Mouse (Mus musculus) intestine, embryonic 15.5 days (tissue): Measurements from ENCODE around the gene Arhgap19. TPM values are rescaled to one million over a fixed set of nuclear protein-coding genes. Genes with fewer than 3 reads are reported as not detected.
A peak's percentile ranks its signal among the peaks of the same experiment; 100 is the strongest.

Experiments
- ATAC-seq: fragments of 200-750 bp; cut with Nextera tagmentation; 2 replicates; pipeline ENCODE4 v1.8.0; 2017; ENCODE audit warnings: moderate TSS enrichment, moderate library complexity
- H3K27ac ChIP-seq: fragments of 300-500 bp; sonication (generic); 2 replicates; pipeline ENCODE4 v1.5.1; 2015; ENCODE audit warnings: mild to moderate bottlenecking, inconsistent platforms
- H3K27me3 ChIP-seq: fragments of 300-500 bp; sonication (generic); replicated peaks from 2 replicates; pipeline ENCODE4 v1.6.1; 2015; ENCODE audit warnings: inconsistent platforms
- H3K36me3 ChIP-seq: fragments of 300-500 bp; sonication (generic); 2 replicates; pipeline ENCODE4 v1.6.1; 2015; ENCODE audit warnings: inconsistent platforms
- H3K4me1 ChIP-seq: fragments of 300-500 bp; sonication (generic); replicated peaks from 2 replicates; pipeline ENCODE4 v1.6.1; 2015; ENCODE audit warnings: inconsistent platforms
- H3K4me2 ChIP-seq: fragments of 300-500 bp; sonication (generic); replicated peaks from 2 replicates; pipeline ENCODE4 v1.6.1; 2015; ENCODE audit warnings: mild to moderate bottlenecking, inconsistent platforms
- H3K4me3 ChIP-seq: fragments of 300-500 bp; sonication (generic); replicated peaks from 2 replicates; pipeline ENCODE4 v1.5.1; 2015; ENCODE audit warnings: inconsistent platforms
- H3K9ac ChIP-seq: fragments of 300-500 bp; sonication (generic); 2 replicates; pipeline ENCODE4 v1.6.1; 2015; ENCODE audit warnings: inconsistent platforms
- H3K9me3 ChIP-seq: fragments of 300-500 bp; sonication (generic); 2 replicates; pipeline ENCODE4 v1.6.1; 2016; ENCODE audit warnings: inconsistent platforms
- WGBS: fragments of 180-500 bp; shearing (Covaris S2); methylation state at CpG from one replicate; pipeline ENCODE4 v1.1.7; 2015; 5-methylcytosine and 5-hydroxymethylcytosine counted together
- polyA plus RNA-seq: library from polyadenylated mRNA; unstranded; fragments of >200 nt; fragmentation: Nextera tagmentation; extraction: Ambion mirVana; gene quantifications from 2 replicates; pipeline ENCODE4 v1.2.1, GENCODE M21; 2015

Arhgap19 gene
- polyA plus RNA-seq, 1 experiment from 2014 or later, result 19.4 TPM

DNA sequence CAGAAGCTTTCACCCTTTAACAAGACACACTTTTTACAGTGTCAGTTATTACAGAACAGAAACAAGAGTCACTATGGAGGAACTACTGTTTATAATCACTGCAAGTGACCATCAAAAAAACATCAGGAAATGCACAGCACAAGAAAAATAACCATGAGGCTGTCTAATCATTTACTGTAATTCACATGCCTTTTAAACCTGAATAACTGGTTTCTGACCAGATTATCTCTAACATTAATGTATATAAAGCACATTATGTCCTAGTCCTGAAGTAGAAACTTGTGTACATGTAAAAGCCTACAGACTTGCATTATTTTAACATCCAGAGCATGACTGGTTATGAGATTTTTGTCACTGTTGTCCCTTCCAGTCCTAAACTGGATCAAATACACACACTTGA, 7.8 kb downstream of the Arhgap19 start:
- no peaks in the 10 kb centered on the region for H3K27me3 ChIP-seq
- H3K9ac ChIP-seq, result no peak overlapping the region
- H3K4me2 ChIP-seq, result peak overlapping the region; percentile 31; the same call in 1 of the 2 replicates
- H3K36me3 ChIP-seq, result 0 out of 2 replicates have a peak, but pooled peaks cover 2% of the 10 kb centered on the region
- no peak overlapping the region for H3K4me3 ChIP-seq
- peaks cover 4% of the 10 kb centered on the region; the same call in 1 of the 2 replicates for H3K4me1 ChIP-seq
- H3K9me3 ChIP-seq, result no peaks in the 10 kb centered on the region
- H3K27ac ChIP-seq, result 0 out of 2 replicates have a peak overlapping the region, but pooled peaks have one; percentile 25
- peak; percentile 59; the same call in 1 of the 2 replicates for ATAC-seq

DNA sequence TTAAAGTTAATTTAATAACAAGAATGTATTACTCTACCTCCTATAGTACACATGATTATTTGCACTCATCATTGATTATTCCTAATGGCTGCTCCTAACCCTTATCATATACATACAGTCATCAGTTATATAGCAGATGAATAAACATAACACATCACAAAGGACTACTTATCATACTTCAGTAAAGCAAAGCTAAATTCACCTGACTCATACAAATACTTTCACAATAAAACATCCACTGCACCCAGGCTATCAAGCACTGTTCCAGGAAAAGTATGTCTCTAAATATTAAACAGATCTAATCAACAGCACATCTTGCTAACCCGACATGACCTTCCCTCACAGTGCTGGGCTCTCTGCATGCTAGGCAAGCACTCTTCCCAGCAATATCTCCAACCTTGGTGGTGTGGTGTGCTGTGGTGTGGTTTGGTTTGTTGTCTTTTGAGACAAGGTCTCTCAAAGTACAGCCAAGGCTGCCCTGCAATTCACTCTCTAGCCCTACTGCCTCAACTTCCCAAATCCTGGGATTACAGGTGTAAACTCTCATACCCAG, 8.8 kb downstream of the Arhgap19 start:
- no peaks in the 10 kb centered on the region for H3K27me3 ChIP-seq
- H3K4me2 ChIP-seq, result no peak overlapping the region
- H3K4me3 ChIP-seq, result no peak overlapping the region
- H3K9me3 ChIP-seq, result no peaks in the 10 kb centered on the region
- 55% methylated on average over 1 of the region's 1 CpGs for WGBS
- H3K27ac ChIP-seq, result no peak overlapping the region
- peak; percentile 40; the same call in 1 of the 2 replicates for ATAC-seq
- H3K9ac ChIP-seq, result no peak overlapping the region
- 0 out of 2 replicates have a peak, but pooled peaks cover 2% of the 10 kb centered on the region for H3K36me3 ChIP-seq
- H3K4me1 ChIP-seq, result peaks cover 4% of the 10 kb centered on the region; the same call in 1 of the 2 replicates

DNA sequence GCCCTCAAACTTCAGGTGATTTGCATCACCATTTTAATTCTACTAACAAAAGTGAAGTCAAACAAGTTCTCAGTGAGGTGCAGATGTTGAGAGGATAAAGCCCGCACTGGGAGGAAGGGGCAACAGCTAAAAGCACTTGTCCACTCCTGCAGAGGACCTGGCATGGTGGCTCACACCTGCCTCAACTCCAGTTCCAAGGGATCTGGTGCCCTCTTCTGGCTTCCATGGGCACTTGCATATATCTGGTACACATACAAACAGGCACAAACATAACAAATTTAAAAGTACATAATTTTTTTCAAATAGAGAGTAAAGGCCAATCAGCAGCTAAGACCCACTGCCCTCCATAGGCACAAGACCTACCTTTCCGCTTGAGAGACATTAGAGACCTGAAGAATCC, 10.5 kb downstream of the Arhgap19 start:
- no peaks in the 10 kb centered on the region for H3K27me3 ChIP-seq
- WGBS, result 94% methylated on average over 2 of the region's 2 CpGs
- H3K4me1 ChIP-seq, result peaks cover 4% of the 10 kb centered on the region; the same call in 1 of the 2 replicates
- no peak overlapping the region for H3K9ac ChIP-seq
- ATAC-seq, result no peak
- no peak overlapping the region for H3K4me3 ChIP-seq
- H3K9me3 ChIP-seq, result no peaks in the 10 kb centered on the region
- H3K4me2 ChIP-seq, result no peak overlapping the region
- no peak overlapping the region for H3K27ac ChIP-seq
- H3K36me3 ChIP-seq, result 0 out of 2 replicates have a peak, but pooled peaks cover 2% of the 10 kb centered on the region

DNA sequence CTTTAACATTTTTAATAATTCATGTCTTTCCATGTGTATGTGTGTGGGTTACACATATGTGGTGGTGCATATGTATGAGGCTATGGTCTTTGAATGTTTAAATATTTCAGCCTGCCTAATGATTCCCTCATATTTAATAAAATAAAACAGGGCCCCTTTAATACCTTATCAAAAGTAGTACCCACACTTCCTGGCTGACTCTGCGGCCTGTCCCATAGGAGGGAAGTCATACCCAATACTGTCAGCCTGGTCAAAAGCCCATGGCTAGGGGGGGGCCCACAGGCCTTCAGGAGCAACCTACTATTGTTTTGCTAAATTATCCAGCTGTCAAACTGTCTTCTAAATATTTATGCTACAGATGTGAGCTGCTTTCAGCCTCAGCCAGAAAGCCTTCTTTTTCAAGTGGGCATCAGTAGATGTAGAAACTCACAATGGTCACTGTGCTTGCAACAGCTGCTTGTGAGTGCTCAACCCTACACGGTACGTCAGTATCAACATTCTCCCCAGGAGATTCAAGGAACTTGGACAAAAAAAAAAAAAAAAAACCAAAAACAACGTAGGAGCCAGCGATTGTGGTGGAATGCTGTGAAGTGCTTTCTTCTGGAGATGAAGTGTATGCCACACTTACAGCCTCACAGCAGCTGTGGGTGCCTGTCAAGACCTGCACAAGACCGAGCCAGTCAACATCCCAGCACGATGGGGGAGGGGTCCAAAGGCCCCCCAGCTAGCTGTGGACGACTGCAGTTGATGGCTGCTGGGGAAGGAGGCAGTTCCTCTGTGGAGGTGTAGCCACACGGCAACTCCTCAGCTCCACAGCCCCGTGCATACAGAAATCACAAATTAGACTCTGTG, 12.5 kb downstream of the Arhgap19 start:
- no peaks in the 10 kb centered on the region for H3K27me3 ChIP-seq
- H3K9ac ChIP-seq, result no peak overlapping the region
- WGBS, result 60% methylated on average over 10 of the region's 10 CpGs
- H3K36me3 ChIP-seq, result peaks cover 7% of the 10 kb centered on the region; the same call in 1 of the 2 replicates
- no peak overlapping the region for H3K27ac ChIP-seq
- no peaks in the 10 kb centered on the region for H3K4me1 ChIP-seq
- no peak for ATAC-seq
- H3K4me2 ChIP-seq, result no peak overlapping the region
- H3K9me3 ChIP-seq, result no peaks in the 10 kb centered on the region
- no peak overlapping the region for H3K4me3 ChIP-seq

DNA sequence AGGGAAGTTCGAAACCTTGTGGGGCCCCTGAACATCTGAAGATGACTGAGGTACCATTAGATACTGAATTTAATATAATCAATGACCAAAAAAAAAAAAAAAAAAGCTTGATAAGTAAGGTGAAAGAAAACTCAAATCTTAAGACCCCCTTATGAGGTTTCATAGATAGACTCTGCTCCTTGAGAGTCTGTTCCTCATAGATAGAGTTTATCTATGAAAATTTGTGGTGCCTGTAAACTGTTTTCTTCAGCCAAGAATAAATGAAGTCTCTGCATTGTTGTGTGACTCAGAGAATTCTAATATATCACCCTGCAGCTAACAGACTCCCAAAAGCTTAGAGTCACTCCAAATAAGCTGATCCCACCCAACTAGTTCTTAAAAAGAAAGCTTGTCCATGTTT, 15.0 kb downstream of the Arhgap19 start:
- ATAC-seq, result no peak
- 94% methylated on average over 1 of the region's 1 CpGs for WGBS
- H3K4me2 ChIP-seq, result no peak overlapping the region
- H3K9ac ChIP-seq, result no peak overlapping the region
- no peak overlapping the region for H3K27ac ChIP-seq
- peaks cover 10% of the 10 kb centered on the region; the same call in 1 of the 2 replicates for H3K36me3 ChIP-seq
- no peaks in the 10 kb centered on the region for H3K4me1 ChIP-seq
- no peaks in the 10 kb centered on the region for H3K27me3 ChIP-seq
- H3K9me3 ChIP-seq, result no peaks in the 10 kb centered on the region
- H3K4me3 ChIP-seq, result no peak overlapping the region

DNA sequence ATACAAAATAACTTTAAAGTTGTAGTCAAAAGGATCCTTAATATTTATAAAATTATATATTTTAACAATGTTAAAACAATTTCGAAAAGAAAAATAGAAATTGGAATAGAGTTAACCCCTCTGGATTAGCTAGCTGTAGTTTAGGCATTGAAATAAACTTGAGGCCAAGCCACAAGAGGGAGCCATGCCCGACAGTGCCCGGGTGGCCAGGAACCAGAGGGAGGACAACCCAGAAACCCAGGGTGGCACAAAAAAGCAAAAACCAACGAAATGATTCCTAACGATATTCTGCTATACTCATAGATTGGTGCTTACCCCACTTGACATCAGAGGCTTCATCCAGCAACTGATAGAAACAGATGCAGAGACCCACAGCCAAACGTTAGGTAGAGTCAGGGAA, 24.3 kb downstream of the Arhgap19 start:
- Histone ChIP-seq H3K4me1 (no peaks in the 10 kb centered on the region), H3K36me3 (peaks cover 18% of the 10 kb centered on the region), H3K9me3 (no peaks in the 10 kb centered on the region), H3K9ac (no peak overlapping the region), H3K27me3 (no peaks in the 10 kb centered on the region), H3K4me2 (no peak overlapping the region), H3K27ac (no peak overlapping the region), H3K4me3 (no peak overlapping the region)
- ATAC-seq, result no peak
- WGBS, result 88% methylated on average over 6 of the region's 6 CpGs

DNA sequence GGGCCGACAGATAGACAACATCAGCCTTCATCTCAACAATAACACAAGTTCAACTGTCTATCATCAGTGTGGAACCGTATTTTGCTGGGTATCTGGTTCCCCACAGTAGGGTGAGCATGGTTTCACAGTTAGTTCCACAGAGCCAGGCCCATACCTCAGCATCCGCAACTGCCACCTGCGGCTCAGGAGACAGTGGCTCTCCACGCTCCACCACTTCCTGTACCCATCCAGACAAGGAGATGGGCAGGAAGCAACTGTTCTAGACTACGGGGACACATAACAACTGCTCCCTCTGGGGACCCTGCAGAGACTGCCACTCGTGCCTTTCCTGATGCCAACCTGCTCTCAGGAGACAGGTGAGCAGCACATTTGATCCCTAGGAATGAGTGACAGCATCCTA, 33.1 kb downstream of the Arhgap19 start:
- ATAC-seq, result no peak
- no peak overlapping the region for H3K27ac ChIP-seq
- no peak overlapping the region for H3K4me3 ChIP-seq
- H3K4me1 ChIP-seq, result no peaks in the 10 kb centered on the region
- no peaks in the 10 kb centered on the region for H3K27me3 ChIP-seq
- H3K9me3 ChIP-seq, result no peaks in the 10 kb centered on the region
- no peak overlapping the region for H3K9ac ChIP-seq
- H3K4me2 ChIP-seq, result no peak overlapping the region
- peaks cover 16% of the 10 kb centered on the region for H3K36me3 ChIP-seq
- 90% methylated on average over 7 of the region's 7 CpGs for WGBS

GRCm38 (mm10) chr19:41766628-41767027, 35.2 kb downstream of the Arhgap19 start:
- H3K9ac ChIP-seq, result no peak overlapping the region
- no peak overlapping the region for H3K4me2 ChIP-seq
- no peaks in the 10 kb centered on the region for H3K27me3 ChIP-seq
- H3K27ac ChIP-seq, result no peak overlapping the region
- no peak overlapping the region for H3K4me3 ChIP-seq
- no peaks in the 10 kb centered on the region for H3K9me3 ChIP-seq
- H3K36me3 ChIP-seq, result peaks cover 11% of the 10 kb centered on the region; the same call in 1 of the 2 replicates
- H3K4me1 ChIP-seq, result no peaks in the 10 kb centered on the region
- WGBS, result 91% methylated on average over 5 of the region's 5 CpGs
- ATAC-seq, result no peak

DNA sequence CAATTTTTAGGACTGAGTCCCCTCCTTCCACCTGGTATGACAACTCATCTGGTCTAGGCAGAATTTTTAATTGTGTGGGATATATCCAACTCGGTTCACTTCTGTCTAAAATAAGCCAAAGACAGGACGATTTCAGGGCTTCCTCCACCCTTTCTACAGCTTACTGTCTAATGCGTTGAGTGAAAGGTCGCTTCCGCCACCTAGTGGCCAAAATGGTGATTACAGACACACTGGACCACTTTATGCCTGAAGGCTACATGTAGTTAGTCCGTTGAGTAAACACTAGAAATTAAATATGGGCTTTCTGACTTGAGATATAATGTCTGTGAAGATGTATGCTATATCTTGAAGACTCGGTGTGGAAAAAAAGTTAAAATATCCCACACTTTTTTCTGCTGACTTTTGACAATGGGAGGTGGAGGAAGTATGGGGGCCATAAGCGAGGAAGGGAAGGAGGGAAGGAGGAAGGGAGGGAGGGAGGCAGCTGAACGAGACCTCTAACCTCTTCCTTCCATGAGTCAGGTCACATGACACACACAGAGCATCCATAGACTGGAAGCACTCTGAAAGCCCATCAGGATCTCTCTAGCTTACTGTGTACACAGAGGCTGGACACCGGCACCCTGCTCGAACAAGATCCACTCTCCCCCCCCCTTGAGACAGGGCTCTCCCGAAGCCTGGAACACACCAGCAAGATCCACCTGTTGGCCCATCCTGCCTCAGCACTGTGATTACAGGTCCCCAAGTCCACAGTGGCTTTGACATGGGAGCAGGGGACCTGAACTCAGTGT, 37.8 kb downstream of the Arhgap19 start:
- WGBS, result 29% methylated on average over 12 of the region's 12 CpGs
- ATAC-seq, result peak; percentile 78
- Histone ChIP-seq H3K27me3 (no peaks in the 10 kb centered on the region), H3K9ac (no peak overlapping the region), H3K27ac (no peak overlapping the region), H3K36me3 (peaks cover 7% of the 10 kb centered on the region; the same call in 1 of the 2 replicates), H3K9me3 (no peaks in the 10 kb centered on the region), H3K4me1 (no peaks in the 10 kb centered on the region), H3K4me2 (no peak overlapping the region), H3K4me3 (no peak overlapping the region)

GRCm38 (mm10) chr19:41761529-41761928, 40.3 kb downstream of the Arhgap19 start:
- no peak for ATAC-seq
- WGBS, result 34% methylated on average over 9 of the region's 9 CpGs
- no peaks in the 10 kb centered on the region for H3K4me1 ChIP-seq
- no peak overlapping the region for H3K4me2 ChIP-seq
- H3K36me3 ChIP-seq, result no peaks in the 10 kb centered on the region
- H3K27me3 ChIP-seq, result no peaks in the 10 kb centered on the region
- H3K9ac ChIP-seq, result no peak overlapping the region
- no peak overlapping the region for H3K4me3 ChIP-seq
- H3K9me3 ChIP-seq, result no peaks in the 10 kb centered on the region
- H3K27ac ChIP-seq, result no peak overlapping the region

DNA sequence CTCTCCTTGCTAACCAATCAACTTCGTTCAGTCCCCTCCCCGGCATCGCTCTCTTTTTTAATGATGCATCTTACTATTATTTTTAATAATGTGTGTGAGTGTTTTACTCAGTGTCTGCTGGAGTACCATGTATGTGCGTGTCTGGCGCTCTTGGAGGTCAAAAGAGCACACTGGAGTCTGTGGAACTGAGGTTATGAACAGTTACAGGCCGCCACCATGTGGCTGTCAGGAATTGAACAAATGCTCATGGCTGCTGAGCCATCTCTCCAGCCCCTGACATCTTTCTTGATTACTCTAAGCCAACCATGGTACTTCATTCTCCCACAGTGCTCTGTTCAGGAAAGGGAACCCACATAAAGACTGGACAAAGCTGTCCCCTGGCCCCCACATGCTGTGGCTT, 42.1 kb downstream of the Arhgap19 start:
- 77% methylated on average over 6 of the region's 6 CpGs for WGBS
- H3K36me3 ChIP-seq, result no peaks in the 10 kb centered on the region
- no peak overlapping the region for H3K27ac ChIP-seq
- no peak overlapping the region for H3K9ac ChIP-seq
- ATAC-seq, result no peak
- no peaks in the 10 kb centered on the region for H3K9me3 ChIP-seq
- no peaks in the 10 kb centered on the region for H3K4me1 ChIP-seq
- H3K27me3 ChIP-seq, result no peaks in the 10 kb centered on the region
- H3K4me3 ChIP-seq, result no peak overlapping the region
- H3K4me2 ChIP-seq, result no peak overlapping the region

DNA sequence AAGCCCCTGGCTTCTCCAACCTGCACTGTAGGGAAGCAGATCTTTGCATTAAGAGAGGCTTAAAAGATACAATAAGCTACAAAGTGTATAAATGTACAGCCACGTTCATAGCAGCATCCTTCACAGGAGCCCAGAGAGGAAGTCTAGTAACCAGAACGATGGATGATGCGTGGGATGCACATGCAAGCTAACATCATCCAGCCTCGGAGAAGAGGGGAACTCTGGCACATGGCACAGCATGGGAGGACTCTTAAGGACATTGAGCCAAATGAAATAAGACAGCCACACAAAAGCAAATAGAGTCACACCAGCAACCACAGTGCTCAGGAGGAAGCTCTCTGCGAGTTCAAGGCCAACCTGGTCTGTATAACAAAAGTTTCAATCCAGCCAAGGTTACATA, 42.6 kb downstream of the Arhgap19 start:
- Histone ChIP-seq H3K36me3 (no peaks in the 10 kb centered on the region), H3K9me3 (no peaks in the 10 kb centered on the region), H3K4me2 (no peak overlapping the region), H3K27me3 (no peaks in the 10 kb centered on the region), H3K4me3 (no peak overlapping the region), H3K27ac (no peak overlapping the region), H3K9ac (no peak overlapping the region), H3K4me1 (no peaks in the 10 kb centered on the region)
- 77% methylated on average over 5 of the region's 5 CpGs for WGBS
- no peak for ATAC-seq
